Mouse (Mus musculus): Measurements from ENCODE around the gene Cramp1l.
A peak's percentile ranks its signal among the peaks of the same experiment; 100 is the strongest.
"Not testable (repeated sequence)": the region's sequence is repeated elsewhere in the genome, so short reads cannot be mapped to it uniquely, and the experiment has no call there.

The Cramp1l gene

DNA sequence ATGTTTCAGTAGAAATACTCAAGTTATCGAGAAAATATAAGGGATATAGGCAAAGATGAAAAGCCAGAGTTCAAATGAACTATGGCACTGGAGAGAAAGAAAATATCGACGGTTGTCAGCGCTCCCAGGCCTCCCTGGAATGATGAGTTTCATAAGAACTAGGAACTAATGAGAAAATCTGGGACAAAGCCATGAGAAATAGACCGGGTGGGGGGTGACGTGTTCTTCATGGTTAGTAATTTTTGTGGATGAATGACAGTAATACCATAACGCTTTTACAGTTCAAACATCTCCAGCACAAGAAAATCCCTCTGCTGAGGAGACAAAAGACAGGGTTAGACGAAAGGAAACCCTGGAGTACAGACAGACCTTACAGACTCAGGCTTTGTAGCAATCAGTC, 56.2 kb downstream of the Cramp1l start:
- no peak for DNase-seq

DNA sequence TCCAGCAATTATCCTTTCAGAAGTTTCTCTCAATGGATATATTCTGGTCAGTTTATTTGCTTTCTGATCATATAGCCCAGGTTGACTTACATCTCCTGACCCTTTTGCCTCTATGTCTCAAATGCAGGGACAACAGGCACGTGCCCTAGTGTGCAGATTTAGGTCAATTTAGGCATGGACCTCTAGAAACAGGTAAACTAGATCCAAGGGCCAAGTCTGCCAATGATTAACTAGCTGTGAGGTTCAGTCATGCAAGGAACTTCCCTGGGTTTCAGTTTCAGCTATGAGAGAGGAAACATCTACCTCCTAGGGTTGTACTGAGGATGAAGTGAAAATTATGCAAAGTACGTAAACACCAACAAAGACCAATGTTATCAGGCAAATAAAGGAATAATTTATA, 62.3 kb downstream of the Cramp1l start:
- DNase-seq, result no peak

DNA sequence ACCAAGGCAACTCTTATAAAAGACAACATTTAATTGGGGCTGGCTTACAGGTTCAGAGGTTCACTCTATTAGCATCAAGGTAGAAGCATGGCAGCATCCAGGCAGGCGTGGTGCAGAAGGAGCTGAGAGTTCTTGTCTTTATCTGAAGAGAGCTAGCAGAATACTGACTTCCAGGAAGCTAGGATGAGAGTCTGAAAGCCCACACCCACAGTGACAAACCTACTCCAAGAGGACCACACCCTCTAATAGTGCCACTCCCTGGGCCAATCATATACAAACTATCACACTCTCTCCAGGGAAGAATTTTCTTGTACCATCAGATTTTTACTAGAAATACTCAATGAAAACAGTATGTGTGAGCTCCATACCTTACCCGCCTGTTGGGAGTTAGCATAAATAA, 64.9 kb downstream of the Cramp1l start:
- no peak for DNase-seq

DNA sequence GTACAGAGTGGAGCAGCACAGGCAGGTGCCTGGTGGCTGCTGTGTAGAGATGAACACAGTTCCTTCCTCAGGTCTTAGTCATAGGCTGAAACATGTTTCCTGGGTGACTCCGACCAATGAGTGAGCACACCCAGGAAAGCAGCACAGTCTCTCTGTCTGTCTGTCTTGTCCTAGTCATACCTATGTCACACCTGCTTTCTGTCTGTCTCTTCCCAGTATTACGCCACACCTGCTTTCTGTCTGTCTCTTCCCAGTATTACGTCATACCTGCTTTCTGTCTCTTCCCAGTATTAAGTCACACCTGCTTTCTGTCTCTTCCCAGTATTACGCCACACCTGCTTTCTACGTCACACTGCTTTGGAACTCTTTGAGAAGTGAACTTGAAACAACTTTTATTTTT, 67.4 kb downstream of the Cramp1l start:
- DNase-seq, result no peak

DNA sequence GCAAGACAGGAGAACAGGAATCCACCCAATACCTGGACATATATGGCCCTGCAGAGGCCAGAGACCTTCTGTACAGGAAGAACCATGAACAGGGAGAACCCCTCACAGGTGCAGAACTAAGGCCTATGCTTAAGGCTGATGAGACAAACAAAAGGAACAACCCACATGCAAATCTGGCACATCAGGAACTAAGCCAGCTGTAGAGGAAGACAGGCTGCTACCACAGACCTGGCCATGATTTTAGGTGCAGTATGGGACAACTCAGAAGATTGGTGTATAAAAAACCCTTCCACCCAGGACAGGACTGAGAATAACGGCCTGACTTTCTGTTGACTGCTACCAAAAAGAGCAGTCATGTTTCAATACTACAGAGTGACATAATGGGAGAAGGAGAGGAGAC, 72.0 kb downstream of the Cramp1l start:
- DNase-seq, result not testable (repeated sequence)

DNA sequence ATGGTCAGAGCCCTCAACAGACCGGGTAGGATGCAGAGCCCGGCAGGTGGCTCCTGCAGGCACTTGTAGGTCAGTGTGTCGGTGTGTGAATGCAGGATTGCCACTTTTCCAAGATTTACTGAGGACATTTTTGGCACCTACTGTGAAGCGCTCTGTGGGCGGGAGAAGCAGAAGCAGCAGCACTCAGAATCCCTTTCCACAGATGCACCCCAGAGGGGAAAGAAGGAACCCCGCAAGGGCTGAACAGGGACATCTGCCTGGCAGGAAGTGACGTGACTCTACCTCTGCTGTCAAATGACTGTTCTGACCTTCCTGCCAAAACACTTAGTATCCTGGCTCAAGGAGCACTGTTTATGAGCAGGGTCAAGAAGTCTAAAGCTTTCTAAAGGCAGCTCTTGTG, 72.6 kb downstream of the Cramp1l start:
- no peak for DNase-seq

DNA sequence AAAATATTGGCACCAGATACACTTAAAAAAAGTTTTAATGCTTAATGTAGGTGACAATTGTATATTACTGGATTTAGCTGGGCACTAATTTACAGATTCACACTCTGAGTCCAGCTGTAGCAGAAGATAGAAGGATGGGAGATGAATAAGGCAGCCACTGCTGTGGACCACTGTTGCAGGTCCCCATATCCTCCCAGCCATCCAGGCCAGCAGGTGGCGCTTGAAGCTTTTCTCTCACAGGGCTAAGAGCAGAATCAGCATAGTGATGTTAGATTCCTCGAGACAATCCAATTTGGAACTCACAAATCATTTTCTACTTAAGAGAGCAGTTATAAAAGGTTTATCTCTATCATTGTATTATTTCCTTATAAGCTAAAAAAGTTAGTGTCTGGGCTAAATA, 73.1 kb downstream of the Cramp1l start:
- DNase-seq, result peak; percentile 49 to 50

DNA sequence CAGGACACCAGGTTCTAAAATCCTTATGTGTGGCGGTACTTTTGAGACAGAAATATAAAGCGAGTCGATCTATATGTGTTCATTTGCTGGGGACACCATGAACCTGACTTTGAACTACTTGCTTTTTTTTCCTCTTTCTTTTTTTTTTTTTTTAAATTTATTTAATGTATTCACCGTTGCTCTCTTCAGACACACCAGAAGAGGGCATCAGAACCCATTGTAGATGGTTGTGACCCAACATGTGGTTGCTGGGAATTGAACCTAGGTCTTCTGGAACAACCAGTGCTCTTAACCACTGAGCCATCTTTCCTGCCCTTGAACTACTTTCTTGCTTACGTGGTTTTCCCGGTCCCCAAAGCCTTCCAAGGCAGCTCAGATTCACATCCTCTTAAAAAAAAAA, 78.3 kb downstream of the Cramp1l start:
- no peak for DNase-seq

DNA sequence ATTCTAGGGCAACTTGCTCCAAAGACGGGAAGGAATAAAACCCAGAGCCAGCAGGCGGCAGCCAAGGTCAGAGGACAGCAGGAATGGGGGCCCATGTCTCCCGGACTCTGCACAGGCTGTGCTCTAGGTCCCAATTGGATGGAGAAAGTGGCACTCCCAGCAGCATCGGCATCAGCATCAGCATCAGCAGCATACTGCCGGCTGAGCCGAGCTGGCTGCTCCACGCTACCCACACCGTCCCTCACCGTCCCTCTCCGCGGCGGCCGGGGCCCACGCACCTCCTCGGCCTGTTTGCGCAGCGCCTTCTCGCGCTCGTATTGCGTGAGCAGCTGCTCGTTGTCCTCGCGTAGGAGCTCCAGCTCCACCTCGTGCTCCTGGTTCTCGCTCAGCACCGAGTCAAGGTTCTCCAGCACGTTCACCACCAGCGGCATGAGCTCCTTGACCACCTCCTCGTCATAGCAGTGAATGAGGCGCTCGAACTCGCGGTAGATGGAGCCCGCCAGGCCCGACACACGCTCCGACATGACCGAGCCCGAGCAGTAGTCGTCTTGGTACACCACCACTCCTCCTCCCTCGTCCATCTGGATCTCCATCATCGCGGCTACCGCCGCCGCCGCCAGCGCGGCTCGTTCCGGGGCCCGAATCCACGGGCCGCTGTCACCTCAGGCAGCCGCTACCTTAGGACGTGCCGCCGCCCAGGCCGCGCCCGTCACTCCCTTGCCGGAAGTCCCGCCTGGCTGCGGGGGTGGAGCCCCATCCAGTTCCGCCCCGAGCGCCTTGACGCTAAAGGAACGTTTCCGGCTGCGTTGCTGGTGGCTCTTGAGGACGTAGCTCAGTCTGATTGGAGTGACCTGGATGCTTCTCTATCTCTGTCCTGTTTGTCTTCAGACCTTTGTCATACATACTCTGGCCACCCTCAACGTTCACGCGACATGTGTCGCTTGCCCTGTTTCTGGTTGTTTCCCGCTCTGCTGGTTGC, 79.0 kb downstream of the Cramp1l start, which contains the start of gene Mapk8ip3:
Mapk8ip3 (minus strand) TSS at position 719 of the 979 bp plus-strand sequence.
- peak; percentile 97 for DNase-seq

DNA sequence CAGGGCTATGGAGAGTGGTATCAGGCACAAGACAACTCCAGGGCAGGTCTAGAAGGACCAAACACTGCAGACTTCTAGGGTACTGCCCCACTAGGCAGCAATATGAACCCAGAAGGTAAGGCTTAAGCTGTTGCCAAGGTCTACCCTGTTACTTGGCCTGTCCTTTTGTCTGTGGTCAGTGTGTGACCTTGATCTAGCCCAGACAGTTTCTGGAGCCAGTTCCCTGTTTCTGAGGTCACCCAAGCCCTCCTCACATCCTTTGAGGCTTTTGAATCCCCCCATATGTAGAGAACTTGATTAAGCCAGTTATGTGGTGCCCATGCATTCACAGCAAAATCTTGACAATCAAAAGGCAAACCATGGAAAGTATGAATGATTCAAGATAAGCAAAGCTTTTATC, 79.9 kb downstream of the Cramp1l start:
- DNase-seq, result no peak

DNA sequence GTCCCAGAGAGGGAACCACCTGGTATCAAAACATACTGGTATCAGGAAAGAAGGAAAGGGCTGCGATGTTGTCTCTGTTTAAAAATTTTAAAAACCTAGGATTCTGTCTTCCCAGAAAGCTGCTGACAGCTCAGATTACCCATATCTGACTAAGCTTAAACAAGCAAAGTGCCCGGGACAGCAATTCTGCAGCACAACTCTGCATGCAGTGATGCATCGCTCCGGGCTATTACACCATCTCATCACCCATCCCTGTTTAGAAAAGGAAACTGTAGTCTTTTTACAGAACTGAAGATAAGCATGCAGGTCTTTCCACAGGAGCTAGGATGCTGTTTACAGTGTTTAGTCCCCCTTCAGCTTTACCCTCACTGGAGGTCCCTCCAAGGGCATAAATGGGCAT, 80.7 kb downstream of the Cramp1l start:
- DNase-seq, result no peak

DNA sequence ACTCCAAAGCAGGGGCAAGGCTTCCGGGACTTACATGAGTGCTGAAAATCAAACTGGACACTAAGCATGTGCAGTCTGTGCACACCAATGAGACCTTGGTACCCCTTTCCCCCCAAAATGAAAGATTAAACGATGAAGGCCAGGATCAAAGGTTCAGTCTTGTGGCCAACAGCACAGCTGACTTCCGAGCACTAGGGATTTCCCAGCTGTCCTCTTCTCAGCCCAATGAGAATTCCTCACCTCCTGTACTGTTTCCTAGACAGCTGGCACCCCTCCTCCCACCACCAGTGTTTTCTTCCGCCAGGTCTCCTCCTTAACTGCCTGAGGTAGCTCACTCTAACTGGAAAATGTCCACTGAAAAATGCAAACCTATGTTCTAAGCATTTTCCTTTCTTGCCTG, 82.4 kb downstream of the Cramp1l start:
- DNase-seq, result no peak

DNA sequence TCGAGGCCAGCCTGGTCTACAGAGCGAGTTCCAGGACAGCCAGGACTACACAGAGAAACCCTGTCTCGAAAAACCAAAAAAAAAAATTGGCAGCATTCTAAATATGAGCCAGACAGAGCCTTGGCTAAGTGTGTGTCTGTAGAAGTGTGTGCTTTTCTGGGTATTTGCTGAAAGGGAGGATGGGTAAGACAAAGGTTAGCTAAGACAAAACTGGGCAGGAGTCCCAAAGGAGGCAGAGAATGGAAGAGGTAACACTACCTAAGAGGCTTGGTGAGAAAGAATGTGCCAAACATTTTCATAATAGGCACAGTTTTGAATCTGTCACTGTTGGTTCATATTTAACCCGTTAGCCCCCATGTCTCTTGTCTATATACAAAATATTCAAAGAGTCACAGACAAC, 83.2 kb downstream of the Cramp1l start:
- DNase-seq, result no peak

DNA sequence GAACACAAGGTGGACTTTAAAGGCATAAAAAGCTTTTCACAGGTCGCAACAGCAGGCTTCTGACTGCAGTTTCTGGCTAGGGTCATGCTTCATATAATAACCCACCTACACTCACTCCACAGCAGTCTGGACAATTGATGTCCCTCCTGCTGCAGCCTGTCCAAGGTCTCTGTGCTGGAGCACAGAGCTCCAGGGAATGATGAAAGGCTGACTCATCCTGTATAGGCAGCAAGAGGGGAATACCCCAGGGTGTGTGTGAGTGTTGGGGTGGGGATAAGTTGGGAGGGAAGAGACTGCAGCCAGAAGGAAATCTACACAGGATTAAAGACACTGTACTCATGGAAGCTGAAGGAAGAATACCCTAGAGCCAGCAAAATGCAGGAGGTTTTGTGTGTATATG, 86.1 kb downstream of the Cramp1l start:
- no peak for DNase-seq

DNA sequence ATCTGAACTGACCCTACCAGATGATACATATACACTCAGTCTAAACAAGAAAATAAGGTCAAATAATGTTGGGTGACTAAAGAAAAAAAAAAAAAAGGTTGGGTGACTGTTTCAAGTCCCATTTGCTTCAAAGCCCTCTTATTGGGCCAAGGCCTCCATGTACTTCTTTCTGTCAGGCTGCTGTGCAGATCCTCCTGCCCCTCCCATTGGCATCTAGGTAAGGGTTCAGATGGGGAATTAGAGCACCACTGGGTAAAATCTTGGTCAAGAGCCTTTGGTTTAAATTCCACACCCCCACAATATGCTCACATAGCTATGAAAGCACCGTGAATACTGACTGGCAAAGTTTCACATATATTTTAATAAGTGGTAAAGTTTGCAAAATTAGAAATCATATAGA, 92.3 kb downstream of the Cramp1l start:
- no peak for DNase-seq

DNA sequence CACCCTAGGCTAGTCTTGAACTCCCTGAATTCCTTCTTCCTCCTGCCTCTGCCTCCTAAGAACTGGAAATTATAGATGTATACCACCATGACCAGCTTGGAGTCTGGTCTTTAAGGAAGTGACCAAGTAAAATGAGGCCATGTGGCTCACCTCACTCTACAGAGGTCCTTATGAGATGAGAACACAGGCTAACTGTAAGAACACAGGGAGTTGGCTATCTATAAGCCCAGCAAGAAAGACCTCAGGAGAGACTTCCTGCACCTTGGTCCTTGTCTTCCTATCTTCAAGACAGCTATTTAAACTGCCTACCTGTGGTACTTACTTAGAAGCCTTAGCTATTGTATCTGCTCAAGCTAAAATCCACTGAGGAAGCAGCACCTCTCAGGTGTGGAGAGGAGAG, 101.6 kb downstream of the Cramp1l start:
- no peak for DNase-seq
